In genomic region chr7:121858939-121859338, GRCm38 (mm10) we compare ENCODE assay signal across 20 mouse cellular contexts. TPM values are rescaled to one million over a fixed set of nuclear protein-coding genes. Genes with fewer than 3 reads are reported as not detected.
A peak's percentile ranks its signal among the peaks of the same experiment; 100 is the strongest.
DNase-seq lines count a peak whose midpoint lies in the region; ATAC-seq and TF ChIP-seq lines count a peak whose summit lies in the region.
"Had no signal": no experiment of that assay in that cellular context is flagged by ENCODE, and none has a peak within 500 bp of the region (broad histone marks: within the 10 kb centered on the region; RNA-seq: fewer than 3 reads in every experiment).

No protein-coding gene starts in this region.

- no peaks in the 10 kb centered on the region for H3K36me3 ChIP-seq in stomach, postnatal 0 days (ENCODE audit: control insufficient read depth, insufficient read depth, low read length)
- H3K36me3 ChIP-seq: hindbrain, embryonic 10.5 days; intestine, embryonic 15.5 days; limb, embryonic 10.5 days had no signal

- TF ChIP-seq CTCF in gastrocnemius, adult 2 months (IDR thresholded peaks at IDR 0.05), result peak; percentile 45
- TF ChIP-seq CTCF in stomach, postnatal 0 days (IDR thresholded peaks at IDR 0.05; ENCODE audit: low read depth), result peak; percentile 20; the same call in 1 of the 2 replicates

- no peak for ATAC-seq in stomach, postnatal 0 days (ENCODE audit: low FRiP score, low TSS enrichment)
- ATAC-seq: forebrain, embryonic 13.5 days; intestine, embryonic 15.5 days had no signal

- whole genome bisulfite sequencing in stomach, postnatal 0 days, result 81% methylated on average over 8 of the region's 8 CpGs

- H3K27ac ChIP-seq in gastrocnemius, adult 2 months, result no peak overlapping the region
- no peak overlapping the region for H3K27ac ChIP-seq in stomach, postnatal 0 days (replicated peaks)
- H3K27ac ChIP-seq: forebrain, embryonic 13.5 days; hindbrain, embryonic 10.5 days; intestine, embryonic 15.5 days; limb, embryonic 10.5 days had no signal

- TF ChIP-seq EP300 in stomach, postnatal 0 days (optimal IDR thresholded peaks at IDR 0.05), result no peak

- no peak overlapping the region for H3K9ac ChIP-seq in stomach, postnatal 0 days (ENCODE audit: low read length)
- H3K9ac ChIP-seq: forebrain, embryonic 13.5 days; intestine, embryonic 15.5 days had no signal

- no peak for DNase-seq in gastrocnemius, adult 2 months
- no peak for DNase-seq in gastrocnemius, adult 8-10 months (ENCODE audit: low spot score in 2 of 2)
- peak; percentile 25 for DNase-seq in retina, embryonic 14.5 days (ENCODE audit: low spot score)
- no peak for DNase-seq in retina, postnatal 1 day
- peak; percentile 14 for DNase-seq in MN1 (ENCODE audit: low spot score)
- DNase-seq in stomach, postnatal 0 days (ENCODE audit: low spot score), result no peak
- DNase-seq in frontal cortex, postnatal 14 days (ENCODE audit: low spot score in 2 of 2), result no peak
- no peak for DNase-seq in cerebellum, adult 11-12 months
- DNase-seq: cerebellum, adult 18-20 months; gastrocnemius, postnatal 25 days; kidney, postnatal 25 days; lung, adult 2 months; right cerebral cortex, postnatal 14 days had no signal

- H3K4me1 ChIP-seq in stomach, postnatal 0 days (replicated peaks; ENCODE audit: control insufficient read depth, insufficient read depth), result no peaks in the 10 kb centered on the region
- H3K4me1 ChIP-seq: forebrain, embryonic 13.5 days; hindbrain, embryonic 10.5 days; intestine, embryonic 15.5 days; limb, embryonic 10.5 days had no signal

- no peaks in the 10 kb centered on the region for H3K9me3 ChIP-seq in stomach, postnatal 0 days (ENCODE audit: control insufficient read depth, low read length)
- H3K9me3 ChIP-seq: forebrain, embryonic 13.5 days; hindbrain, embryonic 10.5 days; intestine, embryonic 15.5 days; limb, embryonic 10.5 days had no signal

- no peaks in the 10 kb centered on the region for H3K27me3 ChIP-seq in stomach, postnatal 0 days (ENCODE audit: control insufficient read depth, insufficient read depth, low read length)

- no peak overlapping the region for H3K4me2 ChIP-seq in stomach, postnatal 0 days (replicated peaks; ENCODE audit: low read depth)
- H3K4me2 ChIP-seq: forebrain, embryonic 13.5 days; intestine, embryonic 15.5 days had no signal

- no peak overlapping the region for H3K4me3 ChIP-seq in gastrocnemius, adult 2 months
- H3K4me3 ChIP-seq in stomach, postnatal 0 days (ENCODE audit: low read depth, low read length), result no peak overlapping the region
- H3K4me3 ChIP-seq: forebrain, embryonic 13.5 days; hindbrain, embryonic 10.5 days; intestine, embryonic 15.5 days; limb, embryonic 10.5 days had no signal

- intact Hi-C loops in gastrocnemius, adult 2 months (cut with DNase I), result no loop called here

RNA-seq across cellular contexts. Expression of gene Scnn1b, which starts 5.9 kb away (rescaled TPM):
- under 1 TPM in 1 of 2 experiments, not detected in 1; 0.23 TPM for total RNA-seq in gastrocnemius, adult 2 months (2021)
- under 1 TPM in 1 of 4 experiments, not detected in 3; 0.29 TPM for total RNA-seq in gastrocnemius, adult 8-10 months (2022)
- 10.1 and 10.8 TPM in 2 replicates for polyA plus RNA-seq in stomach, postnatal 0 days (2015; fragmentation: Nextera tagmentation; extraction: Ambion mirVana)
- total RNA-seq: layer of hippocampus, postnatal 25 days; megakaryocyte-erythroid progenitor cell, adult 5-6 weeks had no signal
- polyA plus RNA-seq: C2C12; forebrain, embryonic 13.5 days; limb, embryonic 10.5 days had no signal

Comparison
In these comparisons a context has a peak if more than half of its experiments do, and no peak if none do; other contexts are left out.
1. DNase-seq: peak in retina, embryonic 14.5 days (single experiment) and MN1 (single experiment); none in gastrocnemius, adult 2 months (single experiment), gastrocnemius, adult 8-10 months (0 of 2), retina, postnatal 1 day (single experiment), stomach, postnatal 0 days (single experiment), frontal cortex, postnatal 14 days (0 of 2) and cerebellum, adult 11-12 months (single experiment).